Mouse (Mus musculus): ENCODE data around the gene Zfp981. TPM values are rescaled to one million over a fixed set of nuclear protein-coding genes. Genes with fewer than 3 reads are reported as not detected.
"Not testable (repeated sequence)": the region's sequence is repeated elsewhere in the genome, so short reads cannot be mapped to it uniquely, and the experiment has no call there.

Zfp981 gene
- polyA plus RNA-seq, 1 experiment = 26.1 TPM

DNA sequence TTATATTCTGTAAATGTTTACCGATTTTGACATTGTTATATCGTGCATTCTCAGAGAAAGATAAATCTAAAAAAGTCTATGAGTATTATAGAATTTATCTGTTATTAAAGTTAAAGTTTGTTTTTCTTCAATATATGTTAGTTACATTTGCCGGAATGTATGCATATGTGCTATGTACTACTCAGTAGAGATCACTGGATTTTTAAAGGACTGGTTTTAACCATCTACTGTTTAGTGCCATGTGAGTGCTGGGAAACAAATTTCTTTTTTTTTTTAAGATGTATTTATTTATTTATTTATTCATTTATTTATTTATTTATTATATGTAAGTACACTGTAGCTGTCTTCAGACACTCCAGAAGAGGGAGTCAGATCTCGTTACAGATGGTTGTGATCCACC, 32.7 kb downstream of the Zfp981 start:
- H3K27ac ChIP-seq (ENCODE audit: control insufficient read depth, insufficient read depth, low read depth, low read length, poor library complexity) = no peak overlapping the region
- WGBS = 76% methylated on average over 4 of the region's 4 CpGs
- TF ChIP-seq CTCF (IDR thresholded peaks at IDR 0.05; ENCODE audit: control insufficient read depth, insufficient read depth, low read length) (no peak), POLR2A (IDR thresholded peaks at IDR 0.05; ENCODE audit: borderline replicate concordance, control insufficient read depth, low read depth, low read length) (no peak)
- H3K4me3 ChIP-seq (replicated peaks; ENCODE audit: control insufficient read depth, low read depth, low read length) = no peak overlapping the region
- no peaks in the 10 kb centered on the region for H3K4me1 ChIP-seq (ENCODE audit: control insufficient read depth, insufficient read depth, low read length)

GRCm38 (mm10) chr4:146535883-146536282, 34.1 kb downstream of the Zfp981 start:
- Histone ChIP-seq H3K4me3 (replicated peaks; ENCODE audit: control insufficient read depth, low read depth, low read length) (no peak overlapping the region), H3K4me1 (ENCODE audit: control insufficient read depth, insufficient read depth, low read length) (no peaks in the 10 kb centered on the region), H3K27ac (ENCODE audit: control insufficient read depth, insufficient read depth, low read depth, low read length, poor library complexity) (no peak overlapping the region)
- TF ChIP-seq POLR2A (IDR thresholded peaks at IDR 0.05; ENCODE audit: borderline replicate concordance, control insufficient read depth, low read depth, low read length) (no peak), CTCF (IDR thresholded peaks at IDR 0.05; ENCODE audit: control insufficient read depth, insufficient read depth, low read length) (no peak)

DNA sequence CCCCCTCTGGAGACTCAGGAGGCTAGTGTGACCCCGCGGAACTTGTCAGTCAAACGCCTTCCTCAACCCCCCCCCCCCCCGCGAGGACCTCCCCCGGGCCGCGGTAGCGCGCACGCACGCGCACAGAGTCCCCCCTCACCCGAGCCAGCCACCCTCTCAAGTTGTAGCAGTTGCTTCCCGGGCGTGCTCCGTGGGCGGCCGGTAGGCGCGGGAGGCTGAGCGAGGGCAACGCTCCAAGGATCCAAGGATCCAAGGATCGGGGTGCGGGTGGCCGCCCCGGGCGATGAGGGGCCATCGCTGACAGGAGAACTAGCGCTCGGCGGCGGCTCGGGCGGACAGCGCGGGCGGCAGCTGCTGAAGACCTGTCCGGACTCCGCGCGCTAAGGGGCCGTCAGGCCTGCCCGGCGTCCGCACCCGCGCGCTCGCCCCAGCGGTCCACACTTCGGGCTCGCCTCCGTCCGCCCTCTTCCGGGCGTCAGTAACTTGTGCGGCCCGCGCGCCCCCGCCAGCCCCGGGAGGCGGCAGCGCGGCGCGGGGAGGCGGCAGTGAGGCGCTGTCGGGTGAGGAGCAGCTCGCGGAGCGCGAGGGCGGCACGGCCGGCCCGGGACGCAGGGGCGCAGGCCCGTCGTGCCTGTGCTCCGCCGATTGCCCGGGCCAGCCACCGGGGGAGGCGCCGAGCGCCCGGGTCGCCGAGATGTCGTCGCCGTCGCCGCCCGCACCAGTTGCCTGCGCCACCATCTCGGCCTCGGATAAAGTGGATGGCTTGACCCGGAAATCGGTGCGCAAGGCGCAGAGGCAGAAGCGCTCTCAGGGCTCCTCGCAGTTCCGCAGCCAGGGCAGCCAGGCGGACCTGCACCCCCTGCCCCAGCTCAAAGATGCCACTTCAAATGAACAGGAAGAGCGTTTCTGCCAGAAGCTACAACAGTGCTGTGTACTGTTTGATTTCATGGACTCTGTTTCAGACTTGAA, 78.4 kb downstream of the Zfp981 start:
- H3K4me1 ChIP-seq (ENCODE audit: control insufficient read depth, insufficient read depth, low read length); H3K27ac ChIP-seq (ENCODE audit: control insufficient read depth, insufficient read depth, low read depth, low read length, poor library complexity): not testable (repeated sequence)
- 7% methylated on average over 3 of the region's 111 CpGs for WGBS

More for the DNA sequence above, 78.4 kb downstream of the Zfp981 start:
- not testable (repeated sequence) for H3K4me3 ChIP-seq (replicated peaks; ENCODE audit: control insufficient read depth, low read depth, low read length)

Other genes with a start within 250 kb of the Zfp981 start
- gene Zfp992, start 53.0 kb upstream of the Zfp981 start, polyA plus RNA-seq (2011; ENCODE audit: insufficient read depth, insufficient read length, low replicate concordance, missing spikeins) = 5.3 and 10.0 TPM in 2 replicates
- 13.7 TPM in 1 of 2 replicates, not detected in the other for gene Zfp993, start 108.9 kb downstream of the Zfp981 start, polyA plus RNA-seq (2011; ENCODE audit: insufficient read depth, insufficient read length, low replicate concordance, missing spikeins)

All from bone marrow, adult 2 months (tissue).